Mouse (Mus musculus) left cerebral cortex, adult 2 months (tissue): ENCODE measurements at regions not wholly inside any gene's neighbourhood (a gene's known extent, or its start where the extent isn't known, plus 50 kb on each side); places are given as distances from the start of the nearest gene placed in this dataset.

ENCODE experiments used
- DNase-seq, 2 experiments: peaks; one replicate each; pipeline ENCODE4 v3.0.0; 2021 to 2022; ENCODE audit warnings: low spot score in 2 of 2, mixed read lengths in 1 of 2; ENCODE audit errors: extremely low spot score in 1 of 2
- H3K27ac ChIP-seq: fragments of 200-600 bp; 2 replicates; pipeline ENCODE4 v1.8.1; 2022
- H3K4me3 ChIP-seq: fragments of 200-600 bp; 2 replicates; pipeline ENCODE4 v1.8.1; 2022
- CTCF ChIP-seq: fragments of 200-600 bp; IDR thresholded peaks from 2 replicates; pipeline ENCODE4 v1.8.1; 2022; ENCODE audit warnings: antibody characterized with exemption, mild to moderate bottlenecking, moderate library complexity
- intact Hi-C: fragments of 180-260 bp; cut with DNase I; formaldehyde crosslinking; loops from one replicate; pipeline ENCODE4 v1.15.1; 2025

GRCm38 (mm10) chr2:107376891-107377290 lies 86.5 kb downstream of the Kcna4 start:
- no peak for TF ChIP-seq CTCF
- no peak overlapping the region for H3K4me3 ChIP-seq
- H3K27ac ChIP-seq = no peak overlapping the region
- DNase-seq = no peak
- intact Hi-C loops = no loop called here

GRCm38 (mm10) chr2:107392821-107393220 lies 102.4 kb downstream of the Kcna4 start:
- intact Hi-C loops = loop anchor here (5.0 kb wide), 1 partner anchor 124 kb away; no protein-coding TSS in a partner anchor
- TF ChIP-seq CTCF = no peak
- H3K27ac ChIP-seq = no peak overlapping the region

GRCm38 (mm10) chr2:107400471-107400870 lies 110.0 kb downstream of the Kcna4 start:
- H3K27ac ChIP-seq = no peak overlapping the region
- TF ChIP-seq CTCF = no peak
- intact Hi-C loops = no loop called here
- H3K4me3 ChIP-seq = no peak overlapping the region
- DNase-seq = peak in 1 of 2 experiments; percentile 11

More at GRCm38 (mm10) chr2:107392821-107393220, 102.4 kb downstream of the Kcna4 start:
- peak; percentile 9 to 13 for DNase-seq
- H3K4me3 ChIP-seq = no peak overlapping the region
